Mouse (Mus musculus): Measurements from ENCODE around the gene Myadm.

- TF ChIP-seq POLR2A (IDR thresholded peaks at IDR 0.05; ENCODE audit: low read depth, low read length) (no peak), CTCF (conservative IDR thresholded peaks at IDR 0.05; ENCODE audit: insufficient read depth, insufficient read length, low read depth, low read length) (no peak)
Measured at GRCm38 (mm10) chr7:3304298-3304697, 15.4 kb downstream of the Myadm start.

All from kidney, adult 2 months (tissue).